Mouse (Mus musculus): ENCODE data around the gene Hist1h3h.
"Not testable (repeated sequence)": the region's sequence is repeated elsewhere in the genome, so short reads cannot be mapped to it uniquely, and the experiment has no call there.

Hist1h3h gene

GRCm38 (mm10) chr13:21751417-21751816, 34.0 kb downstream of the Hist1h3h start:
- POLR2A ChIA-PET: interaction anchor here in 3 of 4 experiments (1.2 to 16.3 kb wide), 15 partner anchors 8 to 292 kb away, joined by 3 to 823 read pairs (median 22); partner anchors contain the start of genes Hist1h3i (in 3 of the 3), Hist1h1b (in 2 of the 3), Hist1h2ai (in 2 of the 3) and Hist1h2an (in 2 of the 3)
- CTCF ChIA-PET: no interaction called here

DNA sequence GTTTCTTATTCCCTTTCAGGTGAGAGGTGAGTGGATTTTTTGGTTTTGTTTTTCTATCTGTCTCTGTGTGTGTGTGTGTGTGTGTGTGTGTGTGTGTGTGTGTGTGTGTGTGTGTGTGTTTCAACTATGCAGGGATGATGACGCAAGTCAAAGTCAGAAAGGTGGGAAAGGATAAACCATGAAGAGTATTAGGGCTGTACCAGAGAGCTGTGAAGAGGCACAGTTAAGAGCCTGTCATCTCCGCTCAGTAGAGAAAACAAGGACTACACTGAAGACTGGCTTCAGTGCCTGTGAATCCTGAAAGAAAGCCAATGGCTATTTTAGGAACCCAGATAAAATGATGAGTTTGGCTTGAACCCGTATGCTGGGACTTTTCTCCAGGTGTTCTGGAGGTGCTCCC, 34.4 kb downstream of the Hist1h3h start:
- CTCF ChIA-PET: interaction anchor here in 1 of 4 experiments (1.0 kb wide), 1 partner anchor 17 kb away, joined by 3 read pairs; the partner anchor contains the start of gene Hist1h4j

GRCm38 (mm10) chr13:21752356-21752755, 34.9 kb downstream of the Hist1h3h start:
- ChIA-PET POLR2A (interaction anchor here (0.5 to 16.3 kb wide), 47 partner anchors 9 to 1869 kb away, joined by 3 to 823 read pairs (median 12); partner anchors contain the start of genes Hist1h1b (in 4 of the 4), Hist1h2ai (in 4 of the 4), Hist1h2an (in 4 of the 4) and Hist1h2bl (in 4 of the 4)), CTCF (interaction anchor here in 1 of 4 experiments (1.0 kb wide), 1 partner anchor 18 kb away, joined by 3 read pairs; the partner anchor contains the start of gene Hist1h4j)

More for the DNA sequence above, 34.4 kb downstream of the Hist1h3h start:
- POLR2A ChIA-PET: interaction anchor here (0.5 to 16.3 kb wide), 31 partner anchors 10 to 1833 kb away, joined by 3 to 823 read pairs (median 21); partner anchors contain the start of genes Hist1h1b (in 4 of the 4), Hist1h2an (in 4 of the 4), Hist1h2bp (in 4 of the 4) and Hist1h4j (in 4 of the 4)

- POLR2A ChIA-PET: interaction anchor here (0.6 to 16.3 kb wide), 68 partner anchors 8 to 1999 kb away, joined by 3 to 823 read pairs (median 9); partner anchors contain the start of genes Hist1h1b (in 4 of the 4), Hist1h2ai (in 4 of the 4), Hist1h2an (in 4 of the 4) and Hist1h2bl (in 4 of the 4)
Measured at GRCm38 (mm10) chr13:21753051-21753523, 35.6 kb downstream of the Hist1h3h start.

GRCm38 (mm10) chr13:21753524-21754285, 36.2 kb downstream of the Hist1h3h start, which contains the start of the genes Hist1h2ak and Hist1h2bn:
Gene Hist1h2ak, minus strand, starts transcription at chr13:21753827.
Gene Hist1h2bn, plus strand, starts transcription at chr13:21754123.
- POLR2A ChIA-PET: interaction anchor here (0.5 to 16.3 kb wide), 101 partner anchors 8 to 1999 kb away, joined by 3 to 823 read pairs (median 5); partner anchors contain the start of genes Hist1h1b (in 4 of the 4), Hist1h2ai (in 4 of the 4), Hist1h2an (in 4 of the 4) and Hist1h2bl (in 4 of the 4)

More at GRCm38 (mm10) chr13:21753051-21753523, 35.6 kb downstream of the Hist1h3h start:
- CTCF ChIA-PET: no interaction called here

GRCm38 (mm10) chr13:21754294-21755001, 37.0 kb downstream of the Hist1h3h start:
- CTCF ChIA-PET: not testable (repeated sequence)
- POLR2A ChIA-PET: interaction anchor here (0.5 to 16.3 kb wide), 89 partner anchors 7 to 1994 kb away, joined by 3 to 823 read pairs (median 5); partner anchors contain the start of genes Hist1h1b (in 4 of the 4), Hist1h2ai (in 4 of the 4), Hist1h2an (in 4 of the 4) and Hist1h2bl (in 4 of the 4)

More at GRCm38 (mm10) chr13:21753524-21754285, 36.2 kb downstream of the Hist1h3h start, which contains the start of the genes Hist1h2ak and Hist1h2bn:
- CTCF ChIA-PET: not testable (repeated sequence)

DNA sequence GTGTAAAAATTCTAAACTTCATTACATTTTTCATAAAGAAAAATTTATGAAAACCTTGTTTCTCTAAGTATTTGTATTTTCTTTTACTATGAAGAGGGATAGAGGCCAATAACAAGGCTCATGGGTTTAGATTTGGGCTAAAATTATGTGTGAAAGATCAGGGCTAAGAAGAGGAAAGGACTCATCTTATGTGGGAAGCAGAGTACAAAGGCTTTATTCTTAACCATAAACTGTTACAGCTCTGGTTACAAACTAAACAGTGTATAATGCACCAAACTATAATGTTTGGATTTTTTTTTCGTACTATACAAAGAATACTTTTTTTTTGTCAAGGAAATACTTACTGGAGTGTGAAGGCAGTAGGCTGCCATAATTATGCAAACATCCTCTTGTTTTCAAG, 38.2 kb downstream of the Hist1h3h start:
- CTCF ChIA-PET: no interaction called here
- POLR2A ChIA-PET: interaction anchor here in 2 of 4 experiments (1.9 to 16.3 kb wide), 5 partner anchors 23 to 280 kb away, joined by 4 to 823 read pairs (median 530); partner anchors contain the start of genes Hist1h1b (in 2 of the 2), Hist1h2an (in 2 of the 2), Hist1h2bp (in 2 of the 2) and Hist1h3i (in 2 of the 2)
